Mouse (Mus musculus): Measurements from ENCODE around the gene Dennd2d.

Gene Dennd2d

GRCm38 (mm10) chr3:106496045-106496721 is 14.0 kb downstream of the Dennd2d start:
- DNase-seq (ENCODE audit: low read depth, low spot score) = peak; percentile 61

DNA sequence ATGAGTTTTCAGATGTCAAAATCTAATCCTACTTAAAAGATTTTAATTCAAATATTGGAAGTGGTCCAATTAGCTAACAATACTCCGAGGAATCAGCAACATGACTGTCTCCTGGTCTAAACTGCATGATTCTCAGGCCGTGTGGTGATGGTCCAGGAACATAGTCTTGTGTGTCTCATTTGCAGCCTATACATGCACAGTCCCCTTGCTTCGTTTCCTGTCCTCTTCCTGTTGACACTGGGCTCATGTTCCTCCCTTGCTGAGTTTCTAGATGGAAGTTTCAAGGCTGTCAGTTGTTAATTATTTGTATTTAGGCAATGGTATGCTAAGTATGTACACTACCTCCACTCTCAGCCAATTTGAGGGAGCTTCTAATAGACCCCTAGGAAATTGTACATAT is 14.8 kb downstream of the Dennd2d start:
- DNase-seq (ENCODE audit: low read depth, low spot score) = no peak

GRCm38 (mm10) chr3:106500510-106500909 is 18.3 kb downstream of the Dennd2d start:
- no peak for DNase-seq (ENCODE audit: low read depth, low spot score)

- no peak for DNase-seq (ENCODE audit: low read depth, low spot score)
Measured at GRCm38 (mm10) chr3:106502892-106503291, 20.7 kb downstream of the Dennd2d start.

- DNase-seq (ENCODE audit: low read depth, low spot score) = no peak
Measured at GRCm38 (mm10) chr3:106510669-106511068, 28.5 kb downstream of the Dennd2d start.

DNA sequence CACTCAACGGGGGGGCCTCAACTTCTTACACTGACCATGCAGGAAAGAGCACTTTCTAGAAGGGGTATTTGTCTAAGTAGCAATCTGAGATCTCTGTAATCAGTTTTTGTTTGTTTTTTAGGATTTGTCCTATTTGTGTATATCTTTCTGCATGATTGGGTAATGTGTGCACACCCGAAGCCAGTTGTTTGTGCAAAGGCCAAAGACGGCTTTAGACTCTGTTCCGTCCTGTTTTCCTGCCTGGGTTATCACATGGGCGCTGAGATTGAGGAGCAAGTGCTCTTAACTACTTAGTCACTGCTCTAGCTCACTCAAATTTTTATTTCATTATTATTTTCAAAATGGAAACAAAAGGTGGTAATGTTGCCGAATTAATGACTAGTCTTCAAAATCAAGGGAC is 32.8 kb downstream of the Dennd2d start:
- DNase-seq (ENCODE audit: low read depth, low spot score) = no peak

- no peak for DNase-seq (ENCODE audit: low read depth, low spot score)
Measured at GRCm38 (mm10) chr3:106522730-106523129, 40.5 kb downstream of the Dennd2d start.

GRCm38 (mm10) chr3:106526411-106526810 is 44.2 kb downstream of the Dennd2d start:
- peak; percentile 50 for DNase-seq (ENCODE audit: low read depth, low spot score)

- no peak for DNase-seq (ENCODE audit: low read depth, low spot score)
Measured at GRCm38 (mm10) chr3:106528032-106528431, 45.8 kb downstream of the Dennd2d start.

DNA sequence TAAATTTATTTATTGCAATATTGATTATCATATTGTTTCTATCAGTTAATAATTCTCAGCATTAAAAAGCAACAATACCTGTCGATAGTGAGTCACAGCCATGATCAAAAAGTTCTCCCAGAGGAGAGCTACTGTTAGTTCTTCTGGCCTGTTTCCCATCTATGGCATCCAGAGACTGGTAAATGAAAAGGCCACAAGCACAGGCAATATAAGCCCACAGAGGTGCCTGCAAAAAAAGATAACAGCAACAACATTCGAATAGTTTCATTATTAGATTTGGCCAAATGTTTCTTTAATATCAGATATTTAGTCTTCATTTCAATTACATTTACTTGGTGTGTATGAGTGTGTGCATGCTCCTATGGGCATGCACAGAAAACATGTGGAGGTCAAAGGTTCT is 51.1 kb downstream of the Dennd2d start:
- no peak for DNase-seq (ENCODE audit: low read depth, low spot score)

GRCm38 (mm10) chr3:106544721-106545316 is 62.6 kb downstream of the Dennd2d start:
- DNase-seq (ENCODE audit: low read depth, low spot score) = no peak

- DNase-seq (ENCODE audit: low read depth, low spot score) = peak; percentile 98
Measured at GRCm38 (mm10) chr3:106547171-106547923, 65.1 kb downstream of the Dennd2d start, which contains the start of the genes Dram2 and Cept1. Gene Dram2, plus strand, starts transcription at chr3:106547798. Gene Cept1, minus strand, starts transcription at chr3:106547802.

- DNase-seq (ENCODE audit: low read depth, low spot score) = no peak
Measured at GRCm38 (mm10) chr3:106547924-106548539, 65.8 kb downstream of the Dennd2d start.

- DNase-seq (ENCODE audit: low read depth, low spot score) = no peak
Measured at GRCm38 (mm10) chr3:106548971-106549370, 66.8 kb downstream of the Dennd2d start.

Measured in brain, adult 2 months (tissue).